14 mouse cellular contexts compared by ENCODE assay signal in the genomic region with DNA sequence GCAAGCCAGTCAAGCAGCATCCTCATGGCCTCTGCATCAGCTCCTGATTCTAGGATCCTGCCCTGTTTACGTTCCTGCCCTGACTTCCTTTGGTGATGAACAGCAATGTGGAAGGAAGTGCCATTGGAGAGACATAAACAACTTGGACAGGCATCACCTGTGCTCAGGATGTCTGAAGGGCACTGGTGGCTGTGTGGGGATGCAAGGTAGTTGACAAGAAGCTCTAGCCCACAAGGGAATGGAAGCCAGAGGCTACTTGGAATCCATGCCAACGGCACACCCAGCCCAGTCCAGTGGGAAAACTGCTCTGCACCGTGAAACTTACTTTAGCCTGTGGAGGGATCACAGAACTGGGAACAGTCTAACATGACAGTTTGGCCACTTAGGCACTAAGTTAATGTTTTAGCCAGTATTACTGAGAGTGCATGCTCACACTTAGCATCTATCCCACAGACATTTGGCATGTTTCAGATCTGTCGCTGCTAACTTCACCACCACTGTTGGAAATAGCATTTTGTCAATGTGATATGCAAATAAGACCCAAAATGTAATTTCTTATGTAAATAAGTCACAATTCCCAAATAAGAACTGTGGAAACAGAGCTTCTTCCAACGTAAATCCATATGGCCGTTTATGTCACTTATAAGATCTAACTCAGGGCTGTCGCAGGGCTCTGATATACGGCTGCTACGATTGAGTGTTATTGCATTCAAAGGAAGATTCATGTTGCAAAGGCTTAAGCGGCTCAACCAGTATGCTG.
DNase-seq lines count a peak whose midpoint lies in the region; ATAC-seq and TF ChIP-seq lines count a peak whose summit lies in the region.
"Had no signal": no experiment of that assay in that cellular context is flagged by ENCODE, and none has a peak within 500 bp of the region (broad histone marks: within the 10 kb centered on the region; RNA-seq: fewer than 3 reads in every experiment).

No protein-coding gene starts in this region.

- peak; percentile 60 for ATAC-seq in frontal cortex, adult (ENCODE audit: low TSS enrichment)
- no peak for ATAC-seq in erythroid progenitor cell, adult 5-6 weeks (replicated peaks; ENCODE audit: low FRiP score, poor library complexity, severe bottlenecking)
- ATAC-seq: intestine, embryonic 16.5 days had no signal

- intact Hi-C loops in left cerebral cortex, postnatal 14 days (cut with DNase I), result no loop called here

- TF ChIP-seq POLR2A in brain, embryonic 14.5 days (IDR thresholded peaks at IDR 0.05; ENCODE audit: borderline replicate concordance, extremely low read depth, insufficient read depth, insufficient read length, poor library complexity, severe bottlenecking), result no peak

- no peak for DNase-seq in frontal cortex, postnatal 10 days (ENCODE audit: low spot score in 2 of 2)
- peak; percentile 15 to 17 for DNase-seq in left cerebral cortex, adult 9 months (ENCODE audit: low spot score in 2 of 2)
- no peak for DNase-seq in left cerebral cortex, adult 8-10 months (ENCODE audit: low spot score in 2 of 2)
- DNase-seq in brain, embryonic 14.5 days (ENCODE audit: low read depth), result peak; percentile 44
- DNase-seq in left cerebral cortex, postnatal 14 days (ENCODE audit: low spot score in 2 of 2), result peak; percentile 9 to 43
- DNase-seq: adrenal gland, adult 2 months; adrenal gland, postnatal 25 days; cerebellum, adult 11-12 months; cerebellum, adult 9-10 months; gastrocnemius, postnatal 10 days; heart, adult 2 months had no signal

- no peak for TF ChIP-seq CTCF in brain, embryonic 14.5 days (IDR thresholded peaks at IDR 0.05; ENCODE audit: borderline replicate concordance, extremely low read depth, insufficient read depth, insufficient read length)

Comparison
In these comparisons a context has a peak if more than half of its experiments do, and no peak if none do; other contexts are left out.
1. DNase-seq: peak in left cerebral cortex, adult 9 months (2 of 2), brain, embryonic 14.5 days (single experiment) and left cerebral cortex, postnatal 14 days (2 of 2); none in frontal cortex, postnatal 10 days (0 of 2) and left cerebral cortex, adult 8-10 months (0 of 2).